Mouse (Mus musculus) kidney, adult 2 months (tissue): ENCODE results near the gene Tmem95.

Experiments
- CTCF ChIP-seq: fragments of 200-500 bp; conservative IDR thresholded peaks from 2 replicates; pipeline ENCODE4 v1.5.1; 2011; ENCODE audit warnings: low read depth, mild to moderate bottlenecking, control low read depth, low read length, moderate library complexity, mixed read lengths; ENCODE audit not compliant: insufficient read depth, insufficient read length
- POLR2A ChIP-seq: fragments of 200-500 bp; IDR thresholded peaks from one replicate; pipeline ENCODE4 v1.6.1; 2011; ENCODE audit warnings: low read depth, low read length, control low read depth

DNA sequence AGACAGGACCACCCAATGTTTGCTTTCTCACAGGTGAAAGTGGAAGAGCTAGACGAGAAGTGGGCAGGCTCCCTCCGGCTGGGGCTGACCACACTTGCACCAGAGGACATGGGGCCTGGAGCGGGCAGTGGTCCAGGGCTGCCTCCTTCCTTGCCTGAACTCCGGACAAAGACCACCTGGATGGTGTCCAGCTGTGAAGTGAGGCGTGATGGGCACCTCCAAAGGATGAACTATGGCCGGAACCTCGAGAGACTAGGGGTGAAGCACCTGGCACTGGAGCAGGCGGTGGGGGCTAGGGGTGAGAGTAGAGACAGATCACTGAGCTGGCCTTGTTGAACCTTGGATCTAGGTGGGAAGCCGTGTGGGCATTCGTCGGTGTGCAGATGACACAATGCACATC lies 30.8 kb upstream of the Tmem95 start:
- TF ChIP-seq CTCF (no peak), POLR2A (no peak)
